Mouse (Mus musculus) myocyte (in vitro differentiated cells): Measurements from ENCODE around the gene Fndc11. TPM values are rescaled to one million over a fixed set of nuclear protein-coding genes. Genes with fewer than 3 reads are reported as not detected.

Source experiments
- H3K27me3 ChIP-seq: one replicate; pipeline ENCODE4 v1.6.1; 2011; ENCODE audit not compliant: control insufficient read depth, insufficient read depth, insufficient read length
- H3K36me3 ChIP-seq: one replicate; pipeline ENCODE4 v1.6.1; 2011; ENCODE audit not compliant: control insufficient read depth, insufficient read depth
- H3K4me2 ChIP-seq: one replicate; pipeline ENCODE4 v1.6.1; 2011; ENCODE audit warnings: low read depth, control low read depth
- H3K4me3 ChIP-seq: one replicate; pipeline ENCODE4 v1.5.1; 2011; ENCODE audit warnings: mild to moderate bottlenecking, control low read depth, moderate library complexity
- H3K79me2 ChIP-seq: one replicate; pipeline ENCODE4 v1.6.1; 2011; ENCODE audit not compliant: control insufficient read depth, insufficient read depth
- H3ac ChIP-seq: one replicate; pipeline ENCODE4 v1.6.1; 2011; ENCODE audit not compliant: control insufficient read depth, insufficient read length
- CEBPB ChIP-seq: IDR thresholded peaks from 2 replicates; pipeline ENCODE4 v1.6.1; 2011; ENCODE audit warnings: mild to moderate bottlenecking, moderate library complexity; ENCODE audit not compliant: poor library complexity, insufficient read depth, severe bottlenecking
- E2F4 ChIP-seq: IDR thresholded peaks from one replicate; pipeline ENCODE4 v1.6.1; 2011; ENCODE audit warnings: mild to moderate bottlenecking, control low read depth, moderate library complexity; ENCODE audit not compliant: insufficient read depth
- MAX ChIP-seq: IDR thresholded peaks from one replicate; pipeline ENCODE4 v1.6.1; 2011; ENCODE audit warnings: low read depth, mild to moderate bottlenecking, control low read depth
- MYOD1 ChIP-seq, 3 experiments: IDR thresholded peaks; one replicate each; pipeline ENCODE4 v1.6.1; 2011; ENCODE audit warnings: control low read depth in 2 of 3, low read depth in 2 of 3, mild to moderate bottlenecking in 2 of 3, moderate library complexity in 1 of 3; ENCODE audit not compliant: insufficient read length in 2 of 3, control insufficient read depth in 1 of 3
- MYOG ChIP-seq, 3 experiments: IDR thresholded peaks; one replicate each; pipeline ENCODE4 v1.6.1; 2011; ENCODE audit warnings: control low read depth in 2 of 3, low read depth in 2 of 3, mild to moderate bottlenecking in 2 of 3; ENCODE audit not compliant: insufficient read length in 2 of 3, control insufficient read depth in 1 of 3, insufficient read depth in 1 of 3
- POLR2A ChIP-seq: IDR thresholded peaks from one replicate; pipeline ENCODE4 v1.6.1; 2011; ENCODE audit warnings: low read depth, mild to moderate bottlenecking, control low read depth, moderate library complexity; ENCODE audit not compliant: insufficient read length
- POLR2AphosphoS2 ChIP-seq: IDR thresholded peaks from one replicate; pipeline ENCODE4 v1.6.1; 2011; ENCODE audit warnings: low read depth, control low read depth; ENCODE audit not compliant: insufficient read length
- REST ChIP-seq: IDR thresholded peaks from one replicate; pipeline ENCODE4 v1.6.1; 2011; ENCODE audit warnings: mild to moderate bottlenecking, control low read depth, moderate library complexity; ENCODE audit not compliant: insufficient read depth, insufficient read length
- SRF ChIP-seq: IDR thresholded peaks from one replicate; pipeline ENCODE4 v1.6.1; 2011; ENCODE audit warnings: low read depth; ENCODE audit not compliant: control insufficient read depth, insufficient read length
- TCF12 ChIP-seq: IDR thresholded peaks from one replicate; pipeline ENCODE4 v1.6.1; 2011; ENCODE audit warnings: mild to moderate bottlenecking, control low read depth; ENCODE audit not compliant: poor library complexity, insufficient read depth, severe bottlenecking
- TCF3 ChIP-seq: IDR thresholded peaks from one replicate; pipeline ENCODE4 v1.6.1; 2011; ENCODE audit warnings: low read depth, control low read depth; ENCODE audit not compliant: insufficient read length
- USF1 ChIP-seq: IDR thresholded peaks from one replicate; pipeline ENCODE4 v1.6.1; 2011; ENCODE audit warnings: low read depth, mild to moderate bottlenecking, control low read depth, moderate library complexity
- polyA plus RNA-seq: library from polyadenylated mRNA; unstranded; fragments of >200 nt; fragmentation: generic; extraction: Trizol; gene quantifications from one replicate; pipeline ENCODE4 v1.2.1, GENCODE M21; 2012; ENCODE audit warnings: missing spikeins

Fndc11 gene
- polyA plus RNA-seq, 1 experiment = not detected

GRCm38 (mm10) chr2:181249217-181249616, 29.4 kb downstream of the Fndc11 start:
- Histone ChIP-seq H3K27me3 (no peaks in the 10 kb centered on the region), H3K36me3 (peaks cover 19% of the 10 kb centered on the region)

GRCm38 (mm10) chr2:181251841-181252240, 32.0 kb downstream of the Fndc11 start:
- Histone ChIP-seq H3K36me3 (peaks cover 38% of the 10 kb centered on the region), H3K4me3 (no peak overlapping the region), H3K4me2 (no peak overlapping the region), H3K27me3 (no peaks in the 10 kb centered on the region), H3ac (no peak overlapping the region), H3K79me2 (no peaks in the 10 kb centered on the region)
- no peak for TF ChIP-seq E2F4
- TF ChIP-seq REST = no peak
- TF ChIP-seq MAX = no peak
- no peak for TF ChIP-seq POLR2AphosphoS2
- no peak for TF ChIP-seq MYOG (IDR thresholded peaks at IDR 0.05; ENCODE audit: control insufficient read depth in 1 of 3, insufficient read depth in 1 of 3, insufficient read length in 2 of 3, low read depth in 2 of 3)
- TF ChIP-seq MYOD1 (IDR thresholded peaks at IDR 0.05; ENCODE audit: control insufficient read depth in 1 of 3, insufficient read length in 2 of 3, low read depth in 2 of 3) = no peak

More at GRCm38 (mm10) chr2:181249217-181249616, 29.4 kb downstream of the Fndc11 start:
- Histone ChIP-seq H3K4me2 (no peak overlapping the region), H3K79me2 (no peaks in the 10 kb centered on the region), H3K4me3 (no peak overlapping the region), H3ac (no peak overlapping the region)
- TF ChIP-seq TCF12 (no peak), E2F4 (no peak), USF1 (no peak), MAX (no peak), POLR2A (no peak), SRF (no peak), CEBPB (no peak), REST (no peak), POLR2AphosphoS2 (no peak), MYOD1 (IDR thresholded peaks at IDR 0.05; ENCODE audit: control insufficient read depth in 1 of 3, insufficient read length in 2 of 3, low read depth in 2 of 3) (no peak), MYOG (IDR thresholded peaks at IDR 0.05; ENCODE audit: control insufficient read depth in 1 of 3, insufficient read depth in 1 of 3, insufficient read length in 2 of 3, low read depth in 2 of 3) (no peak), TCF3 (no peak)

DNA sequence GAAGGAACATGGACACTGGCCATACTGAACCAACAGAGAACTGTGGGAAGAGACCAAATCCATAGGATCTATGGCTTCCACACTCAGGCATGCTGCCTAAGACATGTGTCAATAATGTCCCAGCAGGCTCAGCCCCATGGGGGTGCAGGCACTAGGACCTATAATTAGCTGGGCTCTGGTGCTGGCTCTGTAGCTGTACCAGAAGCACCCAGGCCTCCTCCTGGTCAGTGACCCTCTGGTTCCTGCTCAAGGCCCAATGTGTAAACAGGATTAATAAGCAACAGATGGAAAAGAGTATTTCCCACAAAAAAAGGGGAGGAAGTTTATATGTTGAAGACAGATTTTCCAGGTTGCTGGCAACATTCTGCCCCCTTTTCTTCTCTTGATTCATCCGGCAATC, 33.4 kb downstream of the Fndc11 start:
- H3K4me2 ChIP-seq = no peak overlapping the region
- H3K27me3 ChIP-seq = no peaks in the 10 kb centered on the region
- H3K79me2 ChIP-seq = no peaks in the 10 kb centered on the region
- H3ac ChIP-seq = no peak overlapping the region
- peaks cover 48% of the 10 kb centered on the region for H3K36me3 ChIP-seq
- no peak overlapping the region for H3K4me3 ChIP-seq
- TF ChIP-seq TCF3 = no peak
- TF ChIP-seq SRF = no peak
- no peak for TF ChIP-seq MYOD1 (IDR thresholded peaks at IDR 0.05; ENCODE audit: control insufficient read depth in 1 of 3, insufficient read length in 2 of 3, low read depth in 2 of 3)
- TF ChIP-seq TCF12 = no peak
- no peak for TF ChIP-seq MAX
- TF ChIP-seq POLR2AphosphoS2 = no peak
- no peak for TF ChIP-seq POLR2A
- no peak for TF ChIP-seq USF1
- no peak for TF ChIP-seq E2F4

GRCm38 (mm10) chr2:181266839-181267238, 47.0 kb downstream of the Fndc11 start:
- Histone ChIP-seq H3K4me2 (no peak overlapping the region), H3ac (no peak overlapping the region), H3K4me3 (no peak overlapping the region), H3K36me3 (peaks cover 60% of the 10 kb centered on the region), H3K27me3 (no peaks in the 10 kb centered on the region), H3K79me2 (peaks cover 8% of the 10 kb centered on the region)
- no peak for TF ChIP-seq MYOG (IDR thresholded peaks at IDR 0.05; ENCODE audit: control insufficient read depth in 1 of 3, insufficient read depth in 1 of 3, insufficient read length in 2 of 3, low read depth in 2 of 3)
- no peak for TF ChIP-seq USF1
- TF ChIP-seq MAX = no peak
- no peak for TF ChIP-seq CEBPB
- no peak for TF ChIP-seq TCF3
- TF ChIP-seq SRF = no peak
- TF ChIP-seq POLR2A = no peak
- no peak for TF ChIP-seq TCF12

GRCm38 (mm10) chr2:181272092-181272491, 52.3 kb downstream of the Fndc11 start:
- Histone ChIP-seq H3K36me3 (peaks cover 52% of the 10 kb centered on the region), H3K4me2 (no peak overlapping the region), H3K79me2 (peaks cover 8% of the 10 kb centered on the region), H3K27me3 (no peaks in the 10 kb centered on the region), H3ac (no peak overlapping the region), H3K4me3 (no peak overlapping the region)
- TF ChIP-seq MAX = no peak
- no peak for TF ChIP-seq MYOD1 (IDR thresholded peaks at IDR 0.05; ENCODE audit: control insufficient read depth in 1 of 3, insufficient read length in 2 of 3, low read depth in 2 of 3)
- no peak for TF ChIP-seq REST

Other genes with a start within 250 kb of the Fndc11 start
- gene Col20a1, start 233.5 kb upstream of the Fndc11 start, polyA plus RNA-seq = 0.24 TPM
- gene Chrna4, start 176.5 kb upstream of the Fndc11 start, polyA plus RNA-seq = not detected
- gene Kcnq2, start 84.7 kb upstream of the Fndc11 start, polyA plus RNA-seq = not detected
- gene Eef1a2, start 63.0 kb upstream of the Fndc11 start, polyA plus RNA-seq = 0.60 TPM
- 43.4 TPM for gene Ppdpf, start 32.8 kb upstream of the Fndc11 start, polyA plus RNA-seq
- 0.01 TPM for gene Ptk6, start 17.2 kb upstream of the Fndc11 start, polyA plus RNA-seq
- not detected for gene Srms, start 6.8 kb upstream of the Fndc11 start, polyA plus RNA-seq
- gene Helz2, start 22.0 kb downstream of the Fndc11 start, polyA plus RNA-seq = 4.6 TPM
- 11.0 TPM for gene Gmeb2, start 68.0 kb downstream of the Fndc11 start, polyA plus RNA-seq
- 0.07 TPM for gene Stmn3, start 94.5 kb downstream of the Fndc11 start, polyA plus RNA-seq
- 23.6 TPM for gene Rtel1, start 99.7 kb downstream of the Fndc11 start, polyA plus RNA-seq
- 21.7 TPM for gene Zgpat, start 144.9 kb downstream of the Fndc11 start, polyA plus RNA-seq
- 48.8 TPM for gene Arfrp1, start 145.4 kb downstream of the Fndc11 start, polyA plus RNA-seq
- gene Lime1, start 160.1 kb downstream of the Fndc11 start, polyA plus RNA-seq = 8.2 TPM
- gene Zbtb46, start 239.4 kb downstream of the Fndc11 start, polyA plus RNA-seq = 1.3 TPM